Comparison of ENCODE assay signal across 7 mouse cellular contexts in genomic region chr12:34528201-34529164, GRCm38 (mm10).
DNase-seq lines count a peak whose midpoint lies in the region; ATAC-seq lines count a peak whose summit lies in the region.

No protein-coding gene starts in this region.

- ATAC-seq in neural tube, embryonic 11.5 days (ENCODE audit: insufficient read depth, low FRiP score, low TSS enrichment), result peak; percentile 88
- ATAC-seq in granulocyte monocyte progenitor cell, adult 5-6 weeks (replicated peaks; ENCODE audit: poor library complexity, severe bottlenecking), result no peak

- no peaks in the 10 kb centered on the region for H3K9me3 ChIP-seq in heart, embryonic 10.5 days
- H3K9me3 ChIP-seq in neural tube, embryonic 11.5 days (ENCODE audit: control insufficient read depth, low read length), result no peaks in the 10 kb centered on the region

- H3K36me3 ChIP-seq in heart, embryonic 10.5 days, result no peaks in the 10 kb centered on the region
- no peaks in the 10 kb centered on the region for H3K36me3 ChIP-seq in neural tube, embryonic 11.5 days (ENCODE audit: control insufficient read depth, insufficient read depth, low read length)

- peak; percentile 67 to 68 for DNase-seq in spleen, postnatal 36 days (ENCODE audit: low spot score in 2 of 2)
- DNase-seq in spleen, adult 12 weeks (ENCODE audit: low spot score), result no peak
- DNase-seq in embryo, embryonic 10 days (ENCODE audit: low spot score), result peak; percentile 72
- DNase-seq in heart, embryonic 10.5 days (ENCODE audit: low spot score), result no peak
- peak; percentile 41 for DNase-seq in left cerebral cortex, adult 11 months (ENCODE audit: low spot score)
- DNase-seq in neural tube, embryonic 11.5 days (ENCODE audit: low spot score), result peak; percentile 64

- 20% methylated on average over 11 of the region's 11 CpGs for WGBS in heart, embryonic 10.5 days
- WGBS in neural tube, embryonic 11.5 days, result 11% methylated on average over 11 of the region's 11 CpGs

- H3K27ac ChIP-seq in heart, embryonic 10.5 days, result peak overlapping the region; percentile 88
- peak overlapping the region; percentile 42 for H3K27ac ChIP-seq in neural tube, embryonic 11.5 days (ENCODE audit: low read depth, low read length)

- H3K27me3 ChIP-seq in heart, embryonic 10.5 days (ENCODE audit: insufficient read depth, poor library complexity, severe bottlenecking), result no peaks in the 10 kb centered on the region
- no peaks in the 10 kb centered on the region for H3K27me3 ChIP-seq in neural tube, embryonic 11.5 days (ENCODE audit: control insufficient read depth, insufficient read depth, low read length)

- H3K4me3 ChIP-seq in heart, embryonic 10.5 days, result peak overlapping the region; percentile 57
- peak overlapping the region; percentile 17; the same call in 1 of the 2 replicates for H3K4me3 ChIP-seq in neural tube, embryonic 11.5 days (ENCODE audit: low read depth, low read length)

- H3K4me2 ChIP-seq in neural tube, embryonic 11.5 days (ENCODE audit: low read depth), result peak overlapping the region; percentile 32

- peaks cover 14% of the 10 kb centered on the region; the same call in 1 of the 2 replicates for H3K4me1 ChIP-seq in heart, embryonic 10.5 days
- no peaks in the 10 kb centered on the region for H3K4me1 ChIP-seq in neural tube, embryonic 11.5 days (ENCODE audit: control insufficient read depth, insufficient read depth, low read length)

- H3K9ac ChIP-seq in neural tube, embryonic 11.5 days (ENCODE audit: low read length), result no peak overlapping the region

Comparison
In these comparisons a context has a peak if more than half of its experiments do, and no peak if none do; other contexts are left out.
1. DNase-seq: peak in spleen, postnatal 36 days (2 of 2), embryo, embryonic 10 days (single experiment), left cerebral cortex, adult 11 months (single experiment) and neural tube, embryonic 11.5 days (single experiment); none in spleen, adult 12 weeks (single experiment) and heart, embryonic 10.5 days (single experiment).